Mouse (Mus musculus): ENCODE results near the gene D930020B18Rik.

Gene D930020B18Rik

GRCm38 (mm10) chr10:121628561-121629040 is 12.8 kb upstream of the D930020B18Rik start:
- in situ Hi-C loops (cut with MboI; ENCODE audit: unreplicated experiment in 2 of 2), result loop anchor here (10.0 to 25.0 kb wide), 3 partner anchors 666 to 1424 kb away; partner anchors contain the start of genes Irak3 (in 1 of the 2) and Tmbim4 (in 1 of the 2)

DNA sequence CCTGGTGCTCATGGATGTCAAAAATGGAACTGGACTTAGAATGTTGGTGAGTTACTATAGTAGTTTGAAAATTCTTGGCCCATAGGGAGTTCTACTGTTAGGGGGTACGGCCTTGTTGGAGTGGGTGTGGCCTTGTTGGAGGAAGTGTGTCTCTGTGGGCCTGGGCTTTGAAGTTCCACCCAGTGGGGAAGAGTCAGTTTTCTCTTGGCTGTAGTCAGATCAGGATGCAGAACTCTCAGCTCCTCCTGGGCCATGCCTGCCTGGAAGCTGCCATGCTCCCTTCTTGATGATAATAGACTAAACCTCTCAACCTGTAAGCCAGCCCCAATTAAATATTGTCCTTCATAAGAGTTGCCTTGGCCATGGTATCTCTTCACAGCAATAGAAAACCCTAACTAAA is 7.2 kb upstream of the D930020B18Rik start:
- in situ Hi-C loops (cut with MboI; ENCODE audit: unreplicated experiment in 2 of 2), result loop anchor here (10.0 to 25.0 kb wide), 3 partner anchors 672 to 1153 kb away; no protein-coding TSS in a partner anchor

DNA sequence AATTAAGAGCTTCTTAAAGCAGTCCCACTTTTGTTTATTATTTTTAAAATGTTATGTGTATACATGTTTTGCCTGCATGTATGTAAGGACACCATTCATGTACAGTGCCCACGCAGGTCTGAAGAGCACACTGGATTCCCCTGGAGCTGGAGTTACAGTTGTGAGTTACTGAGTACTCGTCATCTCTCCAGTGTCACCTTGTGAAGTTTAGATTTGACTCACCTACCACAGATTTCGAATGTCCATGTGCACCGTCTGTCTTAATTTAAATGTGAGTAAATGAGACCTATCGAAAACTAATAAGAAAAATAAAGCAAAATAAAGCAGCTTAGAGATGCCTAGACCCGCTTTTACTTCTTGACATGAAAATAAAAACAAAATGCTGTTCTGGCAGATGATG is 5.1 kb upstream of the D930020B18Rik start:
- in situ Hi-C loops (cut with MboI; ENCODE audit: unreplicated experiment in 2 of 2), result loop anchor here (5.0 to 25.0 kb wide), 5 partner anchors 416 to 1151 kb away; no protein-coding TSS in a partner anchor

GRCm38 (mm10) chr10:121639573-121639972 is 1.8 kb upstream of the D930020B18Rik start:
- in situ Hi-C loops (cut with MboI; ENCODE audit: unreplicated experiment in 2 of 2), result loop anchor here (5.0 to 25.0 kb wide), 5 partner anchors 413 to 1148 kb away; no protein-coding TSS in a partner anchor

GRCm38 (mm10) chr10:121640150-121640930 is 1.0 kb upstream of the D930020B18Rik start:
- in situ Hi-C loops (cut with MboI; ENCODE audit: unreplicated experiment in 2 of 2), result loop anchor here in 1 of 2 experiments (25.0 kb wide), 2 partner anchors 678 to 1147 kb away; no protein-coding TSS in a partner anchor

DNA sequence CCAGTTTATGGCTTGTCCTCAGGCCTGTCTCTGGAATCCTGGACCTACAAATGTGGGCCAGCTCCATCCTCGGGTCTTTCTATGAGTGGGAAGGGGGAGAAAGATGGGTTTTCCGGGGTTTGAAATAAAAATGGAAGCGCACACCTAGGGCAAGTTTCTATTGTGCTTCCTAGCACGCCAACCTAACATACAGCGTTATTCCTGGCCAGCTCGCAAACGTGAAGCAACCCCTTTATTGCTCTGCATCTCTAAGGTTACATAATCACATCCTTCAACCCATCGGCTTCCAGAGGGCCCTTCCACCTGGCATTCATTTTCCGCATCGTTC is 480 bp upstream of the D930020B18Rik start:
- in situ Hi-C loops (cut with MboI; ENCODE audit: unreplicated experiment in 2 of 2), result loop anchor here in 1 of 2 experiments (25.0 kb wide), 2 partner anchors 679 to 1146 kb away; no protein-coding TSS in a partner anchor

DNA sequence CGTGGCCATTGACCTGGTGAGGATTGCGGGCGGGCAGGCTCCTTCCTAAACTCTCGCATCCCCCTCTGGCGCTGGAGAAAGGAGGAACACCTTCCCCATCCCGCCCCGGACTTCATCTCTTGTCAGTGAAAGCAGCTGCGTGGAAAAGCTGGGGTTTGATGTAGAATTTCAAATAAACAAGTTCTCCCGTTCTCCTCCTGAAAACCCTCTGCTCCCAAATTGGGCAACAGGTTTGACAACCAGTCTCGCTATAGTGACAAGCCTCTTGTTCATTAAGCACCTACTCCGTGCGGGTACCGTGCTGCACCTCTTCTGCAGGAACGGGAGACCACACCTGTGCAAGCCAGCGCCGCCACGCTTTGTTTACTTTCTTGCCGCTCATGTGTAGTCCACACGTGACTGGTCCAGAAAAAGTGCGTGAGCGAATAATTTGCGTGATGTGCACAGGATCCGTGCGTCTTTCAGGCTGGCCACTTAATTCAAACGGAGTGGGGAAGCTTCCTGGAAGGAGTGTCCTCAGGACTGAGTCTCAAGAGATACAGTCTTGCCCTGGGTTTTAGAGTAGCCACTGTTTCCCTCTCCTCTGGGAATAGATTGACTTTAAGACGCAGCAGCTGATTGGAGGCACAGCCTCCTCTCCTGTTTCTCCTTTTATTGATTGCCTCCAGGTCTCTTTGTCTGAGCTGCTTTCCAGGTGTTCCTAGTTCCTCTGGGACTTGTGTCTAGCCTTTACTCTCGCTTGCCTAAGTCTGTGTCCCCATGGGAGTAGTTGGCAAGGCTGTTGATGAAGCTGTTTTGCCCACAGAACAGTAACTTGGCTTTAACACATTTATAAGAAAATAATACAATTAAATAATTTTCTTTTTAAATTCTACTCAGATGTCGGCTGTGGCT is 913 bp downstream of the D930020B18Rik start:
- in situ Hi-C loops (cut with MboI; ENCODE audit: unreplicated experiment in 2 of 2), result loop anchor here in 1 of 2 experiments (25.0 kb wide), 2 partner anchors 680 to 1145 kb away; no protein-coding TSS in a partner anchor

DNA sequence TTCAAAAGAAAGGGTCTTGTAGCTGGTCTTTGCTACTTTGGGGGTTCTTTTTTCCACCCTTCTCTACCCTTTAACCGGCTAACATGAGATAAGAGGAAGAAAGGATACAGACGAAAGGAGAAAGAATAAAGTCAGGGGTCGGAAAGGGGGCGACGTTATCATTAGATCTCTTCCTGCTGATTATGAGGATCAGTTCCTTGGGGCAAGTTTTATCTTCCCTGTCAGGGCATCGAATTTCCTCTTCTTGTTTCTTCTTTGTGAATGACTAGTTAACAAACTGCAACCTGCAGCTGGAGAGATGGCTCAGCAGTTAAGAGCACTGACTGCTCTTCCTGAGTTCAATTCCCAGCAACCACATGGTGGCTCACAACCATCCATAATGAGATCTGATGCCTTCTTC is 4.9 kb downstream of the D930020B18Rik start:
- in situ Hi-C loops (cut with MboI; ENCODE audit: unreplicated experiment in 2 of 2), result loop anchor here in 1 of 2 experiments (25.0 kb wide), 2 partner anchors 684 to 1141 kb away; no protein-coding TSS in a partner anchor

- in situ Hi-C loops (cut with MboI; ENCODE audit: unreplicated experiment in 2 of 2), result no loop called here
Observed at GRCm38 (mm10) chr10:121653079-121653478, 11.7 kb downstream of the D930020B18Rik start.

GRCm38 (mm10) chr10:121655907-121656306 is 14.5 kb downstream of the D930020B18Rik start:
- in situ Hi-C loops (cut with MboI; ENCODE audit: unreplicated experiment in 2 of 2), result no loop called here

- in situ Hi-C loops (cut with MboI; ENCODE audit: unreplicated experiment in 2 of 2), result no loop called here
Observed at GRCm38 (mm10) chr10:121662711-121663110, 21.3 kb downstream of the D930020B18Rik start.

DNA sequence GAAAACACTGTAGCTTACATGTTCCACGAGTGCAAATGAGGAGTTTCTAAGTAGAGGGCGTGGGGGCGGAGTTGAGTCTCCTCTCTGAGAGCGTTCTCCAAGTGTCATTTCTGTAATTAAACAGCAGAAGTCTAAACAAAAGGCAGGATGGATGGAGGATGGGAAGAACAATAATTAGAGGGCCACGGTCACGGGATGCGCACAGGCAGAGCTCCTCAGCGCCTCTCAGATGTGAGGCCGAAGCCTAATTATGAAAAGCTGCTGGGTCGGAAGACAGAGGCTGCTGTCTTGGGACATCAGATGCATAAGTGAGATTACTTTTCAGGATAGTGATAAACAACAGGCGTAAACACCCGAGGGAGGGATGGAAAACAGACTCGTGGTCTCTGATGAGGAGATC is 22.2 kb downstream of the D930020B18Rik start:
- in situ Hi-C loops (cut with MboI; ENCODE audit: unreplicated experiment in 2 of 2), result no loop called here

DNA sequence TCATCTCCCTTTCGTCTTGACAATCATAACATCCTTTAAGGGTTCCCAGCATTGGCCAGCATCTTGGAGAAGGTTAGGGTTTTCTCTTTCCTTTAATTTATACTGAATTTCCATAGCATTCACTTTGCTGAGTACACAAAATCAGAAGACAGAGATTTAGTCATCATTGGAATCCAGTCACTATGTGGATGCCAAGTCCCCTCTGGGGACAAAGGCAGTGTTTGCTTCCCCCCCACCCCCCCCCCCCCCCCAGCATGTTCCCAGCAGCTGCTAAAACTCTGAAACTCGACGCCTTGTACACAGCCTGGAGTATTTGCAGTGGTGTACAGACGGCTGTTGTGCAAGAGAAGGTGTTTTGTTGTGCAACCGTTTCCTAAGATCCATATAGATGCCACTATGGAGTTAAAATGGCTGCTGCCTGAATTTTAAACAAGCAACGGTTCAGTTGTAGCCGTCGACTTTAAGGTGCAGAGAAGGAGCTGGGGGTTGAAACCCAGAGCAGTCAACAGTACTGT is 24.3 kb downstream of the D930020B18Rik start:
- in situ Hi-C loops (cut with MboI; ENCODE audit: unreplicated experiment in 2 of 2), result no loop called here

DNA sequence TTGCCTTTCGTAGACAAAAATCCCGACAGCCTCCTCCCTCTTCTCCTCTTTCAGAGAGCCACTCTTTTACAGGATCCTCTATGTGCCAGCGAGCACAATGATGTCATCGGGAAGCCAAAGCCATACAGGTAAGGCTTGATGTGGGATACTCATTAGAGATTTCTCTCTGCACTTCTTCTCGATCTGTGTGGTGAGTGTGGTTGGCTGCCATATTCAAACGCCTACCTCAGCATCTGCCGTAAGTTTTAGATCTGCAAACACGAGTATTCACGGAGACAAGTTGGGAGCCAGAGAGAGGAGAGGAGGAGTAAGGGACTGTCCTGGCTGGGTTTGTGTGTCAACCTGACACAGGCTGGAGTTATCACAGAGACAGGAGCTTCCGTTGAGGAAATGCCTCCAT is 27.7 kb downstream of the D930020B18Rik start:
- in situ Hi-C loops (cut with MboI; ENCODE audit: unreplicated experiment in 2 of 2), result no loop called here

- in situ Hi-C loops (cut with MboI; ENCODE audit: unreplicated experiment in 2 of 2), result no loop called here
Observed at GRCm38 (mm10) chr10:121677019-121677418, 35.6 kb downstream of the D930020B18Rik start.

DNA sequence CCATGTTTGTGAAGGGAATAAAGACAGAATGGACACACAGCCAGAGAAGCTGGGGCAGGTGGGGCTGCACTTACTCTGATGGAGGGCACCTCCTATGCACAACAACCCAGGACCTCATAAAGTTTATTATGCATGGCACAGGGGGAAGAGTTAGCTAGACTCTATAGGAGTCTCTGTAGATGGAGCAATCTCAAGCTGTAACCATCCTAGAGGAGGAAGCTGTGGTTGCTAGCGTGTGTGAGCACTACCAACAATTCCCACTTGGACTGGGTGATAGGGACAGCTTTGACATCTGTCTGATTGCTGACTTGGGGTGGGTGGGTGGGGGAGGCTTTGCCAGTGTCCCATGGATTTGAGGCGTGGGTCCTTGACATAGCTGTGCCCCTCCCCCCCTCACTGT is 39.5 kb downstream of the D930020B18Rik start:
- in situ Hi-C loops (cut with MboI; ENCODE audit: unreplicated experiment in 2 of 2), result no loop called here

GRCm38 (mm10) chr10:121682539-121682938 is 41.2 kb downstream of the D930020B18Rik start:
- in situ Hi-C loops (cut with MboI; ENCODE audit: unreplicated experiment in 2 of 2), result no loop called here

DNA sequence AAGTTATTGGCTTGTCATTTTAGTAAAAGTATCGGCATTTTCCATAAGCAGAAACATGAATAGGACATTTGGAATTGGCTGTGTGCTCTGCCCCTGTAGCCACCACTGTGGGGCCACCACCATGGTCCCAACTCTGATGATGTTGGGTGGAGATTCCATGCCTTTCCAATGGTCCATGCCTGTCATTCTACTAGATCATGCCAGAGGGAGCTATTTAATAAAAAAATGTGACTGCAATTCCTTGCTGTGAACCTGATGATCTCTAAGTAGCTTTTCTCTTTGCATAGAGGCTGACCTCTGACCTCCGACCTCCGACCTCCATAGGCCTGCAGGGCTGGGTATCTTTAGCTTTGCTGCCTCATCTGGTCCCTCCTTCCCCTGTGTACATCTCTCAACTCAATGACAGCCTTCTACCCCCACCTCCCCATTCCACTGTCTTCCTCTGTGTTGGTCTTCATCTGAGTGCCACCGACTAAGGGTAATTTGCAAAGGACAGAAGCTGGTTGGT is 44.8 kb downstream of the D930020B18Rik start:
- in situ Hi-C loops (cut with MboI; ENCODE audit: unreplicated experiment in 2 of 2), result no loop called here

GRCm38 (mm10) chr10:121687511-121687910 is 46.1 kb downstream of the D930020B18Rik start:
- in situ Hi-C loops (cut with MboI; ENCODE audit: unreplicated experiment in 2 of 2), result no loop called here

DNA sequence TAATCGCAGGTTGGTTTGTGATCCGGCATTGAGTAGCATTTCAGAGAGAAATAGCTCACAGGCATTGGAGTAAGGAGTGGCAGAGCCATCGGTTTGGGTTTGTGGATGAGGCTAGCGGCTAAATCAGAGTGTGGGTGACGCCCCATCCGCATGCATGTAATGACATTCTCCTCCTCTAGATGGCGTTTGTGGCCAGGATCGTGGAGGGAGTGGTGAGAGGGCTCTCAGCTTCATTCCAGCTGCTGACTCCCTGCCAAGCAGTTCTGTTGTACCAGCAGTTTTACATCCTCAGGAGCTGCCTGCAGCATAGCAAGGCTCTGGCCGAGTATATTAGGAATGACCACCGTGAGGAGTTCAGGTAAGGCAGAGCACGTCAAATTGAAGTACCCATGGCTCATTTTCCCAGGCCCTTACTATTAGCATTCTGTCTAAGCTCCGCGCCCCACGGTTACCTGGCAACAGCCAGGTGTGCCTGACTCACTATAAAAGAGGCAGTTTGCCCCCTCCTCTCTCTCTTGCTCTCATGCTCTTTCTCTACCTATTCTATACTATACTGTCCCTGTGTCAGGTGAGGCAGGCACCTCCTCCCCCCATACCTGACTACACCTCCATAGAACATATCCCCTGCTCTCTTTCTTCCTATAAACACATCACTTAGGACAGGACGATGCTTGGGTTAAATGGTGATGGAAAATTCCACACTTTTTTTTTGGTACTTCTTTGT is 48.4 kb downstream of the D930020B18Rik start:
- in situ Hi-C loops (cut with MboI; ENCODE audit: unreplicated experiment in 2 of 2), result no loop called here
